Mouse (Mus musculus) thymus, adult 2 months (tissue): ENCODE data around the gene Gigyf1.

Experiments
- CTCF ChIP-seq: fragments of 200-500 bp; IDR thresholded peaks from 2 replicates; pipeline ENCODE4 v1.5.1; 2012; ENCODE audit warnings: mild to moderate bottlenecking, control low read depth, low read length, moderate library complexity, borderline replicate concordance; ENCODE audit not compliant: control insufficient read depth, poor library complexity, insufficient read depth; ENCODE audit errors: extremely low read depth
- POLR2A ChIP-seq: fragments of 200-500 bp; IDR thresholded peaks from 2 replicates; pipeline ENCODE4 v1.6.1; 2012; ENCODE audit warnings: mild to moderate bottlenecking, low read length, control low read depth, moderate library complexity; ENCODE audit not compliant: control insufficient read depth, poor library complexity, insufficient read depth; ENCODE audit errors: extremely low read depth

- TF ChIP-seq POLR2A = no peak
- no peak for TF ChIP-seq CTCF
Observed at GRCm38 (mm10) chr5:137561556-137561955, 43.2 kb downstream of the Gigyf1 start.
